Mouse (Mus musculus): Measurements from ENCODE around the gene Fhl2. TPM values are rescaled to one million over a fixed set of nuclear protein-coding genes. Genes with fewer than 3 reads are reported as not detected.

The Fhl2 gene
- polyA plus RNA-seq, 1 experiment, result 56.9 TPM

DNA sequence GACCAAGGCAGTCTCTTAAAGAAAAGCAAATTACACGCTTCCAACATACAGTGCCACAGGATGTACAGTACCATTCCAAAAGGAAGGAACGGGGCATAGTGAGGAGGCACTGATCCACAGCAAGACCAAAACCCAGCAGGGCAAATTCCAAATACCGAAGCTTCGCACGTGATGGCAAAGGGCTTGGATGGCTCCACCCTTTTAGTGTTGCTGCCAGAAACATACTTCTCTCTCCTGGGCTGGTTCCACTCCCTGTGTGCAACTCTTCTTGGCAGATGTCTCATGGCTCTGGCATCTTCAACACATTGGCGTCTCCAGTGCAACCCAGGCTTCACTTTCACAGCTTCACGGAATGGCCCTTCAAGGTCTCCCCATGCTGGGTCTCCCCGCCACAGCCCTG is 79.3 kb downstream of the Fhl2 start:
- Histone ChIP-seq H3K4me3 (ENCODE audit: low read depth, low read length) (no peak overlapping the region), H3K27me3 (ENCODE audit: control insufficient read depth, insufficient read depth, low read length) (no peaks in the 10 kb centered on the region), H3K27ac (ENCODE audit: insufficient read depth, low read depth, low read length) (no peak overlapping the region), H3K4me1 (ENCODE audit: control insufficient read depth, insufficient read depth, insufficient read length, low read length) (no peaks in the 10 kb centered on the region), H3K36me3 (ENCODE audit: control insufficient read depth, insufficient read depth, low read length) (peaks cover 36% of the 10 kb centered on the region)
- 75% methylated on average over 8 of the region's 8 CpGs for WGBS
- no peak for TF ChIP-seq CTCF (IDR thresholded peaks at IDR 0.05; ENCODE audit: extremely low read depth, insufficient read length, insufficient replicate concordance, low read depth, low read length)
- no peak for TF ChIP-seq POLR2A (IDR thresholded peaks at IDR 0.05; ENCODE audit: low read depth, low read length)

DNA sequence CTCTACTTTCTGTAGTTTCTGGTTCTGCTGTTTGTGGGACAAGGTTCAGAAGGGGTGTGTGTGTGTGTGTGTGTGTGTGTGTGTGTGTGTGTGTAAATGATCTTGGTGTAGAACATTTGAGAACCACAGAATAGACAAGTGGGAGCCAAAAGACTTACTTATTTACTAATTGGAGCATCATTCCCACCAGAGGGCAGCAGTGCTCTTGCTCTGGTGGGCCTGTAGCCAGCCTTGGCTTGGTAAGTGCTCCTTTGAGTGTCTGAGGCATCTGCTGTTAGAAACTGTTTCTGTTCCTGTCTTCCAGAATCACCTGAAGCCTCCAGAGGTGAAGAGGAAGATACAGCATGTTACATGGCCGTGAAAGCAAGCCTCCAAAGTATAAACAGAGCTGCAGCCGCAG is 83.9 kb downstream of the Fhl2 start:
- Histone ChIP-seq H3K4me3 (ENCODE audit: low read depth, low read length) (no peak overlapping the region), H3K27ac (ENCODE audit: insufficient read depth, low read depth, low read length) (no peak overlapping the region), H3K27me3 (ENCODE audit: control insufficient read depth, insufficient read depth, low read length) (no peaks in the 10 kb centered on the region), H3K36me3 (ENCODE audit: control insufficient read depth, insufficient read depth, low read length) (peaks cover 39% of the 10 kb centered on the region), H3K4me1 (ENCODE audit: control insufficient read depth, insufficient read depth, insufficient read length, low read length) (no peaks in the 10 kb centered on the region)
- WGBS, result 87% methylated on average over 2 of the region's 2 CpGs
- TF ChIP-seq POLR2A (IDR thresholded peaks at IDR 0.05; ENCODE audit: low read depth, low read length) (no peak), CTCF (IDR thresholded peaks at IDR 0.05; ENCODE audit: extremely low read depth, insufficient read length, insufficient replicate concordance, low read depth, low read length) (peak; percentile 62; the same call in 1 of the 2 replicates)

DNA sequence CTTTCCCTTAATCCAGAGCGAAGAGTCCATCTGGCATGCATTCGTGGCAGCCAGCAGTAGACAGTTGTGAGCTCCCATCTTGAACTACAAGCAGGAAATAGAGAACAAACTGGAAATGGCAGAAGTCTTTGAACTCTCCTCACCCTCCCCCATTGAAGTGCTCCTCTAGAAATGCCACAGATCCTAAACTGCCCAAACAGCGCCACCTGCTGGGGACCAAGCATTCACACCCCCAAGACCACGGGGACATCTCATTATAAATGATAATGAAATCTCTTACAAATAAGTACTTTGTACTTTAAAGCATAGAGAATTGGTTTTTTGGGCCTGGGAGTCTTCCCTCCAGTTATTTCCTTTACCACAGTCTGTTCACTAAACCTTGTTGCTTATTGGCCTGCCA is 86.2 kb downstream of the Fhl2 start:
- no peak overlapping the region for H3K4me3 ChIP-seq (ENCODE audit: low read depth, low read length)
- WGBS, result 38% methylated on average over 4 of the region's 4 CpGs
- no peak for TF ChIP-seq POLR2A (IDR thresholded peaks at IDR 0.05; ENCODE audit: low read depth, low read length)
- TF ChIP-seq CTCF (IDR thresholded peaks at IDR 0.05; ENCODE audit: extremely low read depth, insufficient read length, insufficient replicate concordance, low read depth, low read length), result peak; percentile 92; the same call in 1 of the 2 replicates
- no peaks in the 10 kb centered on the region for H3K27me3 ChIP-seq (ENCODE audit: control insufficient read depth, insufficient read depth, low read length)
- no peak overlapping the region for H3K27ac ChIP-seq (ENCODE audit: insufficient read depth, low read depth, low read length)
- H3K4me1 ChIP-seq (ENCODE audit: control insufficient read depth, insufficient read depth, insufficient read length, low read length), result no peaks in the 10 kb centered on the region
- peaks cover 37% of the 10 kb centered on the region for H3K36me3 ChIP-seq (ENCODE audit: control insufficient read depth, insufficient read depth, low read length)

DNA sequence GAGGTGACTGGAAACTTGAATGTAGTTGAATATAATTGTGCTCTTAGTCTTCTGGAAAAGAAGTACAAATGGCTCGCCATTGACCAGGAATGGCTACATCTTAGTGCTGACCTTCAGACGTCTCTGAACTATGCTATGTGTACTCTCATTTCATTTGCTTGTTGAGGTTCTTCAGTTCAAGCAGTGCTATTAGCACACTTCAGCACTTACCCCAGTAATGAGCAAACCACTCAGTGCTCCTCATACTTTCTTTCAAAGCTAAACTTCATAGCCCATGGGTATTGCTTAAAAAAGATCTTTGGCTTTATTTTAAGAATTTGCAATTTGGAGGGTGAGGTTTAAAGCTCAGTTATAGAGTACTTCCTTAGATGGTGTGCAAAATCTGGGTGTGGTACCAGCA is 88.1 kb downstream of the Fhl2 start:
- Histone ChIP-seq H3K4me1 (ENCODE audit: control insufficient read depth, insufficient read depth, insufficient read length, low read length) (no peaks in the 10 kb centered on the region), H3K36me3 (ENCODE audit: control insufficient read depth, insufficient read depth, low read length) (peaks cover 25% of the 10 kb centered on the region), H3K4me3 (ENCODE audit: low read depth, low read length) (no peak overlapping the region), H3K27me3 (ENCODE audit: control insufficient read depth, insufficient read depth, low read length) (no peaks in the 10 kb centered on the region), H3K27ac (ENCODE audit: insufficient read depth, low read depth, low read length) (no peak overlapping the region)
- WGBS, result 81% methylated on average over 2 of the region's 2 CpGs
- TF ChIP-seq POLR2A (IDR thresholded peaks at IDR 0.05; ENCODE audit: low read depth, low read length) (no peak), CTCF (IDR thresholded peaks at IDR 0.05; ENCODE audit: extremely low read depth, insufficient read length, insufficient replicate concordance, low read depth, low read length) (no peak)

DNA sequence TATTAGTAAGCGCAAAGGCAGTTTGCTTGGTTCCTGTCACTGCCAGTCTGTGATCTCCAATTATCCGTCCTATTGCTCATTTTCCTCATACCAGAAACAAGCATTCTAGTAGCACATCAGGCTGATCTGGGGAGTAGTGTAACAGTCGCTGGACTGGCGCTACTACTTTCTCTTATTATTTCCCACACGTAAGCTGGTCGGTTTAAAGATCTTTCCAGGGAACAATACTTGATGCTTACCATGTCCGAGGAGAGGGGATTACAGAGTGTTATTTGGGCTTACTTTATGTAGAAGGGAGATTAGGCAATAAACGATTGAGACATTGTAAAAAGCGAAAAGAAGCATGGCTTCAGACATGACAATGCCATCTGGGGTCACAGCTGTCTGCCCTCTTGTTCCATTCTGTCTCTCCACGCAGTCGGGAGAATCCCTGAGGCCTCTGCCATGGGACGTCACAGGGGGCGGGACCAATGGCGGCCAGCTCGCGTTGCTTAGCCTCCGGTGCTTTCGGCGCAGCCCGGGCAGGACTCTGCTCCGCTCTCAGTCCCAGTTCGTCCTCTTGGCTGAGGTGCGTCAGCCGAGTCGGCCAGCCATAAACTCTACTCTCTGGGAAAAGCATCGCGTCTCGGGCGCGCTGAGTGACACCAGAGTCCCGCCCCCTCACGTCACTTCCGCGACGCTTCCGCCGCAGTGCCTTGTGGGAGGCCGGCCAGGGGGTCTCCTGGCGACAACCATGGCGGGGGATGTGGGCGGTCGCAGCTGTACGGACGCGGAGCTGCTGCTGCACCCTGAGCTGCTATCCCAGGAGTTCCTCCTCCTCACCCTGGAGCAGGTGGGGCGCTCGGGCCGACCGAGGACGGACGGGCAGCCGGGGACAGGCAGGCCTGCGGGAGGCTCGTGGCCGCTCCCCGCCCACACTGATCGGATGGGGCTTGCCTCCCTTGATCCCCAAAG is 98.5 kb downstream of the Fhl2 start, which contains the start of the genes Tgfbrap1 and AI597479:
Tgfbrap1 (minus strand) TSS at position 607 of the 954 bp plus-strand sequence.
AI597479 (plus strand) TSS at position 680 of the 954 bp plus-strand sequence.
- H3K4me3 ChIP-seq (ENCODE audit: low read depth, low read length), result peak within 1 kb of the TSS; percentile 84
- whole genome bisulfite sequencing, result under 1% methylated on average over 57 of the region's 57 CpGs
- H3K27me3 ChIP-seq (ENCODE audit: control insufficient read depth, insufficient read depth, low read length), result no peaks in the 10 kb centered on the region
- H3K4me1 ChIP-seq (ENCODE audit: control insufficient read depth, insufficient read depth, insufficient read length, low read length), result no peaks in the 10 kb centered on the region
- H3K27ac ChIP-seq (ENCODE audit: insufficient read depth, low read depth, low read length), result peak within 1 kb of the TSS; percentile 98
- no peak for TF ChIP-seq CTCF (IDR thresholded peaks at IDR 0.05; ENCODE audit: extremely low read depth, insufficient read length, insufficient replicate concordance, low read depth, low read length)
- TF ChIP-seq POLR2A (IDR thresholded peaks at IDR 0.05; ENCODE audit: low read depth, low read length), result peak; percentile 60
- peaks cover 3% of the 10 kb centered on the region; the same call in 1 of the 2 replicates for H3K36me3 ChIP-seq (ENCODE audit: control insufficient read depth, insufficient read depth, low read length)

DNA sequence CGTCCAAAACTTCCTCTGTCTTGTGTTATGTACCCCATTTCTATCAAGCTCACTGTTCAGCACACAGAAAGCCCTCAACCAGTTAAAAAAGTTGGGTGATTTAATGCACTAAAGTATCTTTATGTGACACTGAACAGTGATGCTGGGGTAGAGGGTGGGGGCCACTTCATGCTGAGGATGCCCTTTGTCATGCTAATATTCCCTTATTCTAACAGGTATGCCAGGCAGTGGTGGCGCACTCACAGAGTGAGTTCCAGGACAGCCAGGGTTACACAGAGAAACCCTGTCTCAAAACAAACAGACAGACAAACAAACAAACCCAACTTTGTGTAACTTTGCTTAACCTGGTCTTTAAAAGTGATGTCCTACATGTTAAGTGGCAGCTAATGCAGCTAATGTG is 102.6 kb downstream of the Fhl2 start:
- H3K27me3 ChIP-seq (ENCODE audit: control insufficient read depth, insufficient read depth, low read length), result no peaks in the 10 kb centered on the region
- 92% methylated on average over 2 of the region's 2 CpGs for WGBS
- peaks cover 7% of the 10 kb centered on the region for H3K4me1 ChIP-seq (ENCODE audit: control insufficient read depth, insufficient read depth, insufficient read length, low read length)
- TF ChIP-seq POLR2A (IDR thresholded peaks at IDR 0.05; ENCODE audit: low read depth, low read length) (no peak), CTCF (IDR thresholded peaks at IDR 0.05; ENCODE audit: extremely low read depth, insufficient read length, insufficient replicate concordance, low read depth, low read length) (no peak)
- no peaks in the 10 kb centered on the region for H3K36me3 ChIP-seq (ENCODE audit: control insufficient read depth, insufficient read depth, low read length)
- no peak overlapping the region for H3K27ac ChIP-seq (ENCODE audit: insufficient read depth, low read depth, low read length)
- no peak overlapping the region for H3K4me3 ChIP-seq (ENCODE audit: low read depth, low read length)

Data from small intestine, adult 2 months (tissue).